Mouse (Mus musculus) small intestine, adult 10 weeks (tissue): Measurements from ENCODE around the gene Slit2. TPM values are rescaled to one million over a fixed set of nuclear protein-coding genes. Genes with fewer than 3 reads are reported as not detected.

ENCODE experiments used
- polyA plus RNA-seq: library from polyadenylated mRNA; stranded (reverse); fragments of 350-450 nt; fragmentation: Illumina TruSeq; extraction: RNeasy Lipid Tissue Mini Kit (QIAGEN cat#74804); gene quantifications from one replicate; pipeline ENCODE4 v1.2.3, GENCODE M21; 2014; ENCODE audit warnings: low replicate concordance

The Slit2 gene
- polyA plus RNA-seq: 4.1 TPM

DNA sequence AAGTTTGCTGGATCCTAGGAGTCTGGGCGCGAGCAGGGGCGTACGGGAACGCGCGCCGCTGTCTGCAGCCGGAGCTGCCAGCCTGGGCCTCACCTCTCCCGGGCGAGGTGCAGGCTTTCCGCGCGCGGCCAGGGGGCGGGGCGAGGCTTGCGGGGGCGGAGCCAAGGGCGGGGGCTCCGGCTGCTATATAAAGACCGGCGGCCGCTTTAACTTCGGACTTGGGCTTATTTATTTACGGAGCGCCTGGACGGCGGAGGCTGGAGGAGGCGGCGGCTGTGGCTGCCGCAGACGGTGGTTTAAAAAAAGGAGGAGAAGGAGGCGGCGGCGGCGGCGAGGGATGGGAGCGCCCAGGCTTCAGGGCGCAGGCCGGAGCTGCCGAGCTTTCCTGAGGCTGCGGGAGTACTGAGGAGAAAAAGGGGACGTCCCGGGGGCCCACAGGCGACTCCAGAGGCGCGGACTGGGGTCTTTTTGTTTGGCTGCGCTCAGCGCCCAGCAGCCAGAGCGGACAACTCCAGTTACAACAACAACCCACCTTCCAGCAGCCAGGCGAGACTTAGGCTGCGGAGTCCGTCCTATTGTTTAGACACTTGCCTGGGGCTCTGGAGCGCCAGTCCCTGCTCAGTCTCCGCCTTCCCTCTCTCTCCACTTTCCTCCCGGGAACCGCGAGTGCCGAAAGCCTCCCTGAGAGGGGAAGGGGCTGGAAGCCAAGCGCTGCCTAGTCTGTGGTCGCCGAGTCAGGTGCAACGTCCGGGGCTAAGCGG, at the start of gene Slit2:
Slit2 (plus strand) TSS at position 198 of the 761 bp plus-strand sequence.

DNA sequence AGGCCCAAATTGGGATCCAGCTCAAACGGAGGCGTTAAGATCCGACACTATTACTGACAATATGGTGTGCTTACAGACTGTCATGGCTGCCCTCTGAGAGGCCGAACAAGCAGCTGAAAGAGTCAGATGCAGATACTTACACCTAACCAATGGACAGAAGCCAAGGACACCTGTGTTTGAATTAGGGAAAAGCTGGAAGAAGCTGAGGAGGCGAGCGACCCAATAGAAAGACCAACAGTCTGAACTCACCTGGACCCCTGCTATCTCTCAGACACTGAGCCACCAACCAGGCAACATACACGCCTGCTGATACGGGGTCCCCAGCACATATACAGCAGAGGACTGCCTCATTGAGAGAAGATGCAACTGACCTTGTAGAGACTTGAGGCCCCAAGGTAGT, 344.7 kb downstream of the Slit2 start, which contains the start of gene 5730480H06Rik:
5730480H06Rik (plus strand) TSS at position 301 of the 400 bp plus-strand sequence.

